Mouse (Mus musculus) megakaryocyte, adult 5-6 weeks (primary cell): ENCODE results near the gene Rsph1. TPM values are rescaled to one million over a fixed set of nuclear protein-coding genes. Genes with fewer than 3 reads are reported as not detected.
"Not testable (repeated sequence)": the region's sequence is repeated elsewhere in the genome, so short reads cannot be mapped to it uniquely, and the experiment has no call there.

Experiments used
- ATAC-seq: 2 replicates; pipeline ENCODE4 v1.8.0; 2016; ENCODE audit warnings: mild to moderate bottlenecking, inconsistent platforms; ENCODE audit not compliant: poor library complexity, severe bottlenecking
- total RNA-seq, 2 experiments: library from RNA; stranded (forward) in 1 of 2; stranded (reverse) in 1 of 2; fragments of 153-499, 151-499 nt in 1 of 2; fragments of 221-1000, 200-1000 nt in 1 of 2; gene quantifications; 2 replicates each; pipeline versions ENCODE4 v1.2.3 to v1.2.4; 2015 to 2017

Gene Rsph1
- total RNA-seq, 2 experiments from 2014 or later, result 0.36 to 0.66 TPM

DNA sequence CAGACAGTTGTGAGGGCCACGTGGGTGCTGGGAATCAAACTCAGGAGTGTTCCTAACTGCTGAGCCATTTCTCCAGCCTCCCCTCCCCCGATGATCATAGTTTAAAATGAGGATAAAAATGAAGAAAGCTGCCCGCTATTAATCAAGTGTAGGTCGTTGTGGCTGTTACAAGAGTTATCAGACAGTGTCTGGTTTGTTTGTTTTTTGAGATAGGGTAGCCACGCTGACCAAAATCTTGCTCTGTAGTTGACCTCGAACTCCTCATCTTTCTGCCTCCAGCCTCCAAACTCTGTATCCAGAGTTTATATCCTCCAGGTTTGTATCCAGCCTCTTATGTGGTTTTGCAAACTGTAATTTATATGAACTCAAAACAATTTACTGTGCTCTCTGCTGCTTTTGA lies 3.1 kb upstream of the Rsph1 start:
- ATAC-seq, result no peak

DNA sequence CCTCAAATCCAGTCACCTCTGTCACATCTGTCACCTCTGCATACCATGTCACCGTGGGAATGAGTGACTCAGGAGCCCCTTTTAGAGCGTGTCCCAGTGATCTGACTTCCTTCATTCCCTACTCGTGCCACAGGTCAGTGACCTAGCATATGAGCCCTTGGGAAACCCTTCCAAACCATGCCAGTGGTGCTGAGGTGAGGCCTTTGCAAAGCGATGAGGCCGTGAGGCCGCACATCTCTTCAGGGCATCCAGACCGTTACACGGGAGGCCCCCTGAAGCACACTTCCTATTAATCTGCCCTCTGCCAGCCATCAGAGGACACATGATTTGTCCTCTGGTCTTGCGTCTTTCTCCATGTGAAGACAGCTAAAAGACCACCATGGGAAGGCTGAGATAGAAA lies 2.4 kb upstream of the Rsph1 start:
- ATAC-seq, result no peak

DNA sequence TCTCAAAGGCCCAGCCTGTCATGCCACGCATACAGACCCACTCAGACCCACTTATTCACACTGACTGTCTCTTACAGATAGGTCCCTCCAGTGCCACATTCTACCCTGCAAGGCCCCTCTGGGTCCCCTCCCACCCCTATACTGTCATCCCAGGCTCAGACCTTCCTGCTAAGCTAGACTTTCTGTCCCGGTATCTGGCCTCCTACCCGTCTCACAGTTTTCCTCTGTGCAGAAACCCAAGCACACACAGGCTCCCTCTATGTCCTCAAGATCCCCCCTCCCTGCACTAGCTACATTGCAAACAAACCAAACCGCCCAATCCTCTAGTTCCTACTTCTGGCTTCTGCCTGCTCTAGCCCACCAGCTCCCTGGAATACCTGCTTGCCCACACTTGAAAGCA lies 748 bp upstream of the Rsph1 start:
- ATAC-seq, result no peak

DNA sequence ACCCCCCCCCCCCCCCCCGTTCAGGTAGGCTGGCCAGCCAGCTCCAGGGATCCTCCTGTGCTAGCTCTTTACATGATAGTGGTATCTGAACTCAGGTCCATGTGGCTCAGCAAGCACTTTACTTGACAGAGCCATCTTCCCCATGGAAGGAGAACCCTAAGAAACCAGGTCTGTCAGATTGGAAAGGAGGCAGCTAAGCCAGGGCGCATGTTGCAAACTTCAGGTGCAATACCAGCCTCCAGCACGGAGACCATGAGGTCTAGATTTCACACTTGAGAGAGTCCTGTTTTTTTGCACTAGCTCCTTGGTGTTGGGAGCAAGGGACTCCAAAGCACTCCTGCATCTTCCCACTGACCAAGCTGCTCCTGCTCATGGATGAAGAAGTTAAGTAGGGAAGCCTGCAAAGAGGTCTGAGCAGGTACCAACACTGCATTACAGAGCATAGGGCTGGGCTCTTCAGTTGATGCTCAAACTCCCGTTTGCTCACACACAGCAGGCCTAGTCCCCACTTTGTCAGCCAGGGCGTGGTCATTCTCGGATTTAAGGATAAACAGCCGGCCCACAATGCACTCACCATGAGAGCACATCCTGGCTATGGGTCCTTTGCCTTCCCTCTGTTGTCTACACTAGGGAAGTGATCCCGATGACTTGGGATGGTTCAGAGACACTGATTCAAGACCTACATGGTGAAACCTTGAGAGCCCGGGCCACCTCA lies 819 bp downstream of the Rsph1 start:
- no peak for ATAC-seq

DNA sequence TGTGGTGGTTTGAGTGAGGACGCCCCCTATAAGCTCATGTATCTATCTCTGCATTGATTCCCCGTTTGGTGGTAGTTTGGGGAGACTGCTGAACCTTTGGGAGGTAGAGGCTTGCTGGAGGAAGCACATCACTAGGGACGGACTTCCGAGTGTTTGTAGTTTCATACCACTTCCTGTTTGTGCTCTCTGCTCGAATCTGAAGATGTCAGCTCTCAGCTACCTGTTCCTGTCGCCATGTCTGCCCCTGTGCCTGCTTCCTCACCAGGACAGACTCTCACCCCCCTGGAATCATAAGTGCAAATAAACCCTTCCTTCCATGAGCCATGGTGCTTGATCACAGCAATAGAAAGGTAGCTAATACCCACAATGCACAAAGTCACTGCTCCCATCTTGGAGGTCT lies 2.0 kb downstream of the Rsph1 start:
- peak; percentile 62 for ATAC-seq

DNA sequence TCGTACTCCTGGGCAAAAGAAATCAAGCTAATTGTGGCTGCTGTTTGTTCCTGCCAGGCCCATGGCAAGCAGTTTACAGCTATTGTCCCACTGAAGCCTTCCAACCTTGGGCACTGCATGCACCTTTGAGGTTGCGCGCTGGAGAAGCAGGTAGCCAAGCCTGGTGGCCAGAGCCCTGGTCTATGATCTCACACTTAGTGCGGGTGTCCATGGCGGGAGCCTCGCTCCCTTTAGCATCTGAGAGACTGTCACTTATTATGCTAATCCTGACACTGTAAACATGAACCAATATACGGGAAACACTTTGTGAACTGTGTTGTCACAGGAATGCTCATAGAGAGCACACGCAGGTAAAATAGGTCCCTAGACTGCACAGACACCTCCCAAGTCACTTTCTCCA lies 3.6 kb downstream of the Rsph1 start:
- no peak for ATAC-seq

DNA sequence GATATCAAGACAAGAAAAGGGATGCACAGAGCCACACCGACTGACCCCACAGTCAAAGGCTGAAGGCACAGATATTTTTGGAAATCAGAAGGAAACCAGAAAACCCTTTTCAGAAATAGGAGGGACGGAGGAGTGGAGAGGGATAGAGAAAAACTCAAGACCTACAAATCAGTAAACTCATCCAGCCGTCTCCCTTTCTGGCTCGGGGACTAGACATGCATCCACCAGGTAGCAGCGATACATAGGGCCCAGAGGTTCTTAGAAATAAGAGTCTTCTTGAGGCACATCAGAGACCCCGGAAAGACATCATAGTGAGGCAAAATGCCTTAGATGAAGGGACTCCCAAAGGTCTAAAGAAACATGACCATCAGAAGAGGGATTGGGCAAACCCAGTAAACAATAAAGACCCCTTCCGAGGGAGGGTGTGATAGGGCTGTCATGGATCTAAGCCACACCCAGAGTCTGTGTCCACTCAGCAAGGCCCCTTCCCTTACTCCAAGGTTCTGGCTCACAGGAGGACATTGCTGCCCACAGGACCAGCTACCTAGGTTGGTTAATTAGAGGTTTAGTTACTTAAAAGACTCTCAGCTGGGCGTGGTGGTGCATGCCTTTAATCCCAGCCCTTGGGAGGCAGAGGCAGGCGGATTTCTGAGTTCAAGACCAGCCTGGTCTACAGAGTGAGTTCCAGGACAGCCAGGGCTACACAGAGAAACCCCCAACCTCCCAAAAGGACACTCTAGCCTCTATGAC lies 4.6 kb downstream of the Rsph1 start:
- ATAC-seq, result no peak

DNA sequence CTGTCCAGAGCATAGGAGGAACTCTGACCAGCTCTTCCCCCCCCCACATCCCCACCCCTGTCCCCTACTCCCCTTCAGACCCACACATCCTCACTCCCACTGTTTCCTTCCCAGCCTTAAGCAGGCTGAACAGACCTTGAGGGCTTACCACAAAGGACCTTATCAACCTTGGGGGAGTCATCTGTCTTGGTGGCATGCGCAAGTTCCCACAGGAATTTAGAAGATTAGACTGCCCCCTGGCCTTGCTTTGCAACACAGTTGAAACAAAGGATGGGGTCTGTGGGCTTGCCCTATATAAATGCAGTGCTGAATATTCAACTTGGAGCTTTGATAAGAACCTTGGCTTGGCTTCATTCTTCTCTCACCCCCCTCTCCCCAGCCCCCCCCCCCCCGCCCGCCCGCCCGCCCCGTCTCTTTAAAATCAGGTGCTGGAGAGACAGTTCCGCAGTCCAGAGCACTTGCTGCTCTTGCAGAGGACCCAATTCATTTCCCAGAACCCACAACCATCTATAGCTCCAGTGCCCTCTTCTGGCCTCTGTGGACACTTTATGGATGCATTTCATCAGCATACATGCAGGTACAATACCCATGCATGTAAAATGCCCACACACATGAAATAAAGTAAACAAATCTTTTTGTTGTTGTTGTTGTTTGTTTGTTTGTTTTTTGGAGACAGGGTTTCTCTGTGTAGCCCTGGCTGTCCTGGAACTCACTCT lies 5.9 kb downstream of the Rsph1 start:
- ATAC-seq, result no peak

DNA sequence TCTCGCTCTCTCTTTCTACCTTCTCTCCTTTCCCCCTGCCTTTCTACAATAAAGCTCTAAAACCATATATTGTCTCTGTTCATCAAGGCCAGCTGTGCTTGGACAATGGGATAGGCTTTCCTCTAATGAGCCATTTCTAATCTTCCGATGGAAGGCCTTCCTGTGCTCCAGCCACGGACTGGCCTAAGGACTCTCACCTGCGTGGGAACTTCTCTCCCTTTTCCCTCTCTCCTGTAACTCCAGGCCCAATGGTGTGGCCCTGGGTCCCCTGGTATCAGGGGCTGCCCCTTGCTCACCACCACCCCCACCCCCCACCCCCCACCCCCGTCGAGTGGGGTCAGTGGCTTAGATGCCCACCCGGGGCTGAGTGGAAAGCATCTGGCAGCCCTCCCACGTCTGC lies 6.4 kb downstream of the Rsph1 start:
- not testable (repeated sequence) for ATAC-seq

DNA sequence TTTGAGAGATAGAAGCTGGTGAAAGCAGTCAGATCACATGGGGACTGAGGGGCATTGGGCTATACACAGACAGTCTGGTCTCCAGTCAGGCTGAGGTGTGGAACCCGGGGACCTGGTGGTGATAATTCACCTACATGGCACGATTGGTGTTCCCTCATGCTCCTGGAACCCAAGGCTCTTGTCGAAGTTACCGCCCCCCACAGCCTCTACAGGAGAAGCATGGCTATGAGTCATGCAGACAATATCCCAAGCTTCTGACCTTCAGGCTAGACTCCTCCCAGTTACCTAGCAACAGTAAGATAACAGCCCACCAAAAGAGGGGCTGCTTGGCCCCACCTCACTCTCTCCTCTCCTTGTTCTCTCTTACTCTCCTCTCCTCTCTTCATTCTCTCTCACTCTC lies 6.9 kb downstream of the Rsph1 start:
- no peak for ATAC-seq

DNA sequence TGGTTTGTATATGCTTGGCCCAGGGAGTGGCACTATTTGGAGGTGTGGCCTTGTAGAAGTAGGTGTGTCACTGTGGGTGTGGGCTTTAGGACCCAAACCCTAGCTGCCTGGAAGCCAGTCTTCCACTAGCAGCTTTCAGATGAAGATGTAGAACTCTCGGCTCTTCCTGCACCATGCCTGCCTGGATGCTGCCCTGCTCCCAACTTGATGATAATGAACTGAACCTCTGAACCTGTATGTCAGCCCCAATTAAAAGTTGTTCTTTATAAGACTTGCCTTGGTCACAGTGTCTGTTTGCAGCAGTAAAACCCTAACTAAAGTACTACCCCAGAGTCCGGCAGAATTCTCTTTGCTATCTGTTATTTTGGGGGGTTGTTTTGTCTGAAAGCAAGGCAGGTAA lies 7.4 kb downstream of the Rsph1 start:
- no peak for ATAC-seq

DNA sequence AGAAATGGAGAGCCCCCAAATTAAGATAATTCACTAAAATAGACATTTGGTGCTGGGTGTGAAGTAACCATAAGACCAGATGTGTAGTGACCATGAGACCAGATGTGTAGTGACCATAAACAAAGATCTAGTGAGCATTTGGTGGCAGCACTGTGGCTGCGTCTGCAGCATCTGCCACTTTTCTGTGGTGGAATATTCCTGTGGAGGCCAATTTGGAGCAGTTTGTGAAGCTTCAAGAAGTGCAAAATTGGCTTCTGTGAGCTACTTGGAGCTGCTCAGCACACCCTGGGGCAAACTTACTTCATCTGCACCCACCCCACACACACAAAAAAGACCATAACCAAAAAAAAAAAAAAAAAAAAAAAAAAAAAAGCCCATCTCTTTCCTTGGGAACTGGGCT lies 9.2 kb downstream of the Rsph1 start:
- no peak for ATAC-seq

DNA sequence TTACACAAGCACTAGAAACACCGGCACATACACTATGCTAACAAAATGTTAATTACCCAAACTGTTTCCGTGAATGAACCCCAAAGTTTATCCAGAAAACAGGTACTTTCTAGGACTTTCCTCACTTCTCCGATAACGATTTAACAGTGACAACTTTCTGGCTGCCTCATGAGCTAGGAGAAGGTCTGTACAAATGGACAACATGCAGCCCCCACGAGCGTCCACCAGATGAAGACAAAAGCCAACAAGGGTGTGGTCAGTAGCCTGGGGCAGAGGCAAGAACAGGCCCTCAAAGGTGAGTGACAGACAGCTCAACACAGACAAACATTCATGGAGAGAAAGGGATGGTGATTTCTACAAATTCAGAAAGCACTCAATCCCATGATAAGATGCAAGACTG lies 9.6 kb downstream of the Rsph1 start:
- ATAC-seq, result no peak

DNA sequence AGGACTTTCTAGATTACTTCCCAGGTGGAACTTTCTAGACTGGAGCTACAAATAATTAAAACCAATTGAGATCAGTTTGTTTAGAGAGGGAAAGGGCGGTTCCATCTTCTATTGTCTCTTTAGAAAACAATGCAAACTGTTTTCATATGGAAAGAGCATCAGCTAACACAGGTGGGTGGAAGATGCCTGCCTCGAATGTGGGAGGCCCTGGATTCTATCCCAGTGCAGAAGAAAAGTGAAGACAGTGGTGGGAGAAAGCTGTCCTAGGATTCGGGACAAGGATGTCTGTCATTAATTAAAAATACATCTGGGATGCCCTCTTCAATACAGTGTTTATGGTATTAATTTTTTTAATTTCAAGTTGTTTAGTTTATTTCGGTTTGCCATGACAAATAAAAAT lies 10.0 kb downstream of the Rsph1 start:
- no peak for ATAC-seq

DNA sequence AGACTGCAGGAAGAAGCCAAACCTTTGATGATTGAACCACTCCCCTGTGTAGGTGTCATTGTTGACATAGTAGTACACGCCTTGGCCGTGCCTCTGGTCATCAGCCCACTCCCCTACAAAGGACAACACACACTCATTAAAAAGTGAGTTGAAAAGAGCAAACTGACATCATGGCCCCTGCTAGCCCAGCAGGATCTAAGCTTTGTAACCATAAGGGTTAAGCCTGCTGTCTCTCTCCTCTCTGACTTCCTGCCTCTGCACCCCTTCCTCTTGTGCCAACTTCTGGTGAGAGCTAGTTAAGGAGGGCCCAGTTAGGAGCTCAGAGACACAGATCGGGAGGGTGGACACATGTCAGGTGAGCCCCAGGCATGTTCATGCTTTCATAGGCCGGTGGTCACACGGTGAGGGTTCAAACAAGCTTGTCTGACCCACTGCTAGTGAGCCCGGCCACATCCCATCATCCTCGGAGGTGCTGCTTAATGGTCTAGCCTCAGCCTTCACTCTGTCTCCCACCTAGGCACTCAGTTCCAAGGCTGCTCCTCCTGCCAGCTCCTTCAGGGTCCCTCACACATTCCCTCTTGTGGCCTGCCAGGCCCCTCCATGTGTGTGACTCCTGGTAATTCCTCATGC lies 10.7 kb downstream of the Rsph1 start:
- no peak for ATAC-seq

DNA sequence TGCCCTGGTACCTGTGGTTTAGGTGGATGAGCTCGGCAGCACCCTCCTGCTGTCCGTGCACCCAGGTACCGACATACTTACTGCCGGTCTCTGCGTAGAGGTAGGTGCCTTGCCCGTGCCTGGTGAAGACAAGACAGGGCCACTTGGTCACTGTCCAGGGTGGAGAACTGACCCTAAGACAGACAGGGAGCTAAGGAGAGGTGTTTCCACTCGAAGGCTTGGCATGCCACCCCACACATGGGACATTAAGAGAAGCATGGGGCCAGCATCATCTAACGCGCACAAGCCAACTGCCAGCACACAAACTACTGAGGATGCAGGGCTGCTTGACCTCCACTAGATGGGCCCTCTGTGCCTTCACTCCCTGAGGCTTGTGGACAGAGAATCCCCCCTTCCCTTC lies 11.4 kb downstream of the Rsph1 start:
- ATAC-seq, result no peak

DNA sequence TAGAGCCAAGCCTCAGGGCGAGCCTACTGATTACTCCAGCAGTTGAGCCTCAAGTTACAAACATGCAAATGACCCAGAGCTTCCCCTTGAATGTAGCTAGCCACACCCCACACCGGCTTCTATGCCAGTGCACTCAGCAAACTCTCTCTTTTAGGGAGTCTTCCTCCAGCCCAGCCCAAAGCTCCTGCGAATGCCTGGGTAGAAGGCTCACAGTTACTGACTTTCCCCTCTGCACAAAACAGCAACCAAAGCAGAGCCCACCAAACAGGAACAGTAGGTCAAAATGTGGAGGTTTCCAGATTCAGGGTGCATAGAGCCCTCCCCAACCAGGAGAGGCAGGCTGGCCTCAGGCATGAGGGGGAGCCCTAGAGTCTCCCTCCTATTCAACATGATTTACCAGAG lies 12.0 kb downstream of the Rsph1 start:
- ATAC-seq, result peak; percentile 73

DNA sequence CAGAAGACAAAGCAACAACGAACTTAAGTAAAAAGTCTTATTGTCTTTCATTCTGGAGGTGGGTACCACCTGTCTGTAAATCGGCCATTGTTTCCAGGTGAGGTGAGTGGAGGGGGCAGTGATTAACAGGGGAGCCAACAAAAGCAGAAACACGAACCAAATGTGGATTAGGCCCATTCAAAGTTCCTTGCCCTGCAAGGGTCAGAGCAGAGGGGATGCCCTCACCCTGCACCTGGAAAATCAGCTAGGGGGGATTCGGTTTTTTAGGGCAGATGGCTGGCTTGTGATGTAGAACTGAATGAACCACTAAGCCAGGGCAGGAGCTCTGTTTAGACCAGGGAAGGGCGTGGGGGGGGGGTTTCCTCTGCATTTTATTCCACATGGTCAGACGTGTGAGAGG lies 12.8 kb downstream of the Rsph1 start:
- no peak for ATAC-seq

DNA sequence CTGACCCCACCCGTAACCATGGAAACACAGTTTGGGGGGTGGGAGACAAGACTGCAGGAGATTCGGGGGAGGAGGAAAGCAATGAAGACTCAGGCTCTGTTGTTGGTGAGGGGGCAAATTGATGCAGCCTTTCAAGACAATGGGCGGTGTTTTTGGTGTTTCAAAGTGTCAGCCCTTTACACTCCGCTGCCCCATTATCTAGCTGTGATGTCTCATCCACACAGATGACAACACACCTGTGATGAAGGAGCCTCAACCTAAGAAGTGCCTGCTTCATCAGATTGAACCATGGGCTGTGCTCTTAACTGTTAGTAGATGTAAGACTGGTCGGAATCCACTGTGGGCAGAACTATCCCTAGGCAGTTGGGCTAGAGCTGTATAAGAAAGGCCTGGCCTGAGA lies 13.4 kb downstream of the Rsph1 start:
- ATAC-seq, result no peak

DNA sequence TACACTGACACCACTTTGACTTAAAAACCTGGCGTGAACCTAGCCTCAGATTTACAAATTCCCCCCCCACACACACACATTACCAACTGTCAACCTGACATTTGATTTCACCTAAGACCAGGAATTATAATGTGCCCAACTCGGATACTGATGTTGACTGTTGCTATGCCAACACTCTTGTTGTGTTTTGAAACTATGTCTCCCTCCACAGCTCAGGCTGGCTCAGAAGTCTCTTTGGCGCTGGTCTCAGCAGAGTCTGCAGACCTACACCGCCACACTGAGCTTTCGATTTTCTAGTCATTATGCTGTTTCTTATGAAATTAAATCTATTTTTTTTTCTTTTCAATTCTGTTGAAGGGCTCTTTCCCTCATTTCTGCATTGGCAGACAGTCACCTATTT lies 14.5 kb downstream of the Rsph1 start:
- ATAC-seq, result no peak

DNA sequence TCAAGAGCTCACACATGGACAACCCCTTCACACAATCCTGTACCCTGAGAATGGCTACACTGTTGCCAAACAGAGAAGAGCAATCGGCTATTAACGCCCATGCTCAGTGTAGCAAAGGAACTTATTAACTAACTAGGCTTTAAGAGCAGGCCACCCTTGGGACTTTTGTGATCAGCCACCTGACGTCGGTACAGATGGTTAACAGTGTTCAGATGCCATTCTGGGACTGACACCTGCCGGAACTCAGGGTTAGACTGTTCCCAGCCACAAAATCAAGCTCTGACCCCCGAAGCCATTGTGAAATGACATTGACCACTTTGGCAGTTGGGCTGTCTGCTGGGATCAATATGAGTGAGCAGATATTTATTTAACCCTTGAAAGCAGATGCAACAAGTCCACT lies 15.8 kb downstream of the Rsph1 start:
- ATAC-seq, result no peak

DNA sequence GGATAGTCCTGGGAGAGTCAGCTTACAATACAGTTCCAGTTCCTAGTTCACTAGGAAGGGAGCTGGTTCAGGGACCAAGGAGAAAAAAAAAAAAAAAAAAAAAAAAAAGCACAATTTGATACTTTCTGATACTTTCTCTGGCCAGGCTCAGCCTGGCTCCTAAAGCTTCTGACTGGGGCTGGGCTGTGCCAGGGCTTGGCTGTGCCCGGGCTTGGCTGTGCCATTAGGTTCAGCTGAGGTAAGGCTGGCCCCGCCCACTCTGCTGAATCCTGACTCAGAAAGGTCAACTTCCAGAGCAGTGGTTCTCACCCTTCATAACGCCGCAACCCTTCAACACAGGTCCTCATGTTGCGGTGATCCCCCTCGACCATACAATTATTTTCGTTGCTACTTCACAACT lies 16.8 kb downstream of the Rsph1 start:
- ATAC-seq, result no peak
